Mouse (Mus musculus): Measurements from ENCODE around the gene Smurf2.

DNA sequence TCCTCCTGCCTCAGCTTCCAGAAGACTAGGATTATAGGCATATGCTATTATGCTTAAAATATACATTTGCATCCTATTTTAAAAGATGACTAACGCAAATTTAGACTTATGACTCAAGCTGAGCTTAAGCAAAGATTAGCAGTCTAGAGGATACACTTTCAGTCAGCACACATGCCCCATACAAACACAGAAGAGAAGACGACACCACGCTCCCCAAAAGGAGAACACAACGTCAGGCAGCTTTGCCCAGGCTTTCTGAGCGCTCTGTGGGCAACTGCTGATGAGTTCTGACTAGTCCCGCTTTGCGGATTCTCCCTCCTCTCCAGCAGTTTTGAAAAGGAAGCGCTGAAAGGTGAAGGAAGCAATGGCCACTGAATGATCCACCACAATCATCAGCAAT, 96.8 kb downstream of the Smurf2 start:
- no peak for TF ChIP-seq CTCF (conservative IDR thresholded peaks at IDR 0.05; ENCODE audit: insufficient read depth, insufficient read length, low read depth, low read length)
- TF ChIP-seq POLR2A (IDR thresholded peaks at IDR 0.05; ENCODE audit: low read depth, low read length): no peak
